Mouse (Mus musculus): Measurements from ENCODE around the gene Cxcl9.
A peak's percentile ranks its signal among the peaks of the same experiment; 100 is the strongest.
"Not testable (repeated sequence)": the region's sequence is repeated elsewhere in the genome, so short reads cannot be mapped to it uniquely, and the experiment has no call there.

The Cxcl9 gene

DNA sequence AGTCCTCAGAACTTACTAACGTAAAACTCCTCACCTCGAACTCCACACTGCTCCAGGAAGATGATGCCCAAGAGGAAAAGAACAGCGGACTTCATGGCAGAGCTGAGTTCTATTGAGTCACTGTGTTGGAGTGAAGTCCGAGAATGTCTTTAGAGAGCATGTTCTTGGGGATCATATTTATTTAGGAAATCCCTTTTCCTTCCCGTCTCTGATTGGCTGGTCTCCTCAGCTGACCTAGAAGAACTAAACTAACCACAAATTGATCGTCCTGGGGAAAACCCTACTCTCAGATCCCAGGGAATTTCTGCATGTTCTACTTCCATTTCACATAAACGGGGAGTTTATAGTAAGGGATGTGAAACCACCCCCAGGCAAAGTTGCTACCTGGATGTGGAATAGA lies at the start of gene Cxcl9:
Gene Cxcl9, minus strand, starts transcription at position 151 of the 400 bp plus-strand sequence.
- DNase-seq (ENCODE audit: low spot score) = no peak

DNA sequence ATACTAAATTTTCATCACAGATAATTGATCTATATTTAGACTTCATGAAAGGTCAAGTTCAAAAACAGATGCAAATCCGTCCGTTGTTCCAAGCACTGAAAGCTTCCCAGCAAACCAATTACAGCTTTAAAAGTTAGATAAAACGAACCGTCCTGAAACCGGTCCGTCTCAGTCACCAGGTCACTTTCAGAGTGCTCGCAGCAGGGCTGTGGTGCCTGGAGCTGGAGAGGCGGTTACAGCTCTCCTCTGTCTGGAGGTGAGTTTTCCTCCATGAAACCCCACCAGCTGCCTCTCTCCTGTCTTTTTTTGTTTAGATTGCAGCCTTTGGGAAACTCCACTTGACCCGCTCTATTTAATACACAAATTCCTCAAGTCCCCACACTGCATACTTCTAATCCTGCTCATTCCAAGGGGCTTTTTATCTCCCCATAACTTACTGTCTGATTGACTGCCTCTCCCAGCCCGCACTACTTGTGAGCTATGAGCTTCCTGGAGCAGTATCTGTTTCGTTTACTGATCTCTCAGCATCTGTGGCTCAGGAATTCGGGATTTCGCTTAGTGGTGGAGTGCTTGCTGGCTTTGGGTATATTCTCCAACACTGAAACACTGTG lies 49.0 kb upstream of the Cxcl9 start:
- no peak for DNase-seq (ENCODE audit: low spot score)

GRCm38 (mm10) chr5:92375368-92375767 lies 47.5 kb upstream of the Cxcl9 start:
- DNase-seq (ENCODE audit: low spot score) = no peak

DNA sequence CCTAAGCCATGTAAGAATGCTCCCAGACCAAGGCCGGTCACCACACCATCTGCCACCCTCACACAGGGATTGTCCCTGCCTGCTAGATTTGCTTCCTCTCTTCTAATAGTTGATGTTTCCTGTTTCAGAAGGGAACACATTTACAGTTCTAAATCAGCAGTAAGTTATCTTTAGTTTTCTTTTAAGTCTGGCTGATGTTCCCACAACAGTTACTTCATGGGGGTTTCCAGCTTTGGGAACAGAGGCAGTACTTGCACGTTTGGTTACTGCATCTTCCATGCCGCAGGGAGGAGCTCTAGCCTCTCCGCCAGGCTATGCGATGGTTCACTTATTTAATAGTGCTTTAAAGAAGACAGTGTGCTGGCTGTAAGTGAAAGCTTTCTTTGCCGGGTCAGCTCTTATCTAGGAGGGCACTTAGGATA lies 46.9 kb upstream of the Cxcl9 start:
- DNase-seq (ENCODE audit: low spot score) = no peak

DNA sequence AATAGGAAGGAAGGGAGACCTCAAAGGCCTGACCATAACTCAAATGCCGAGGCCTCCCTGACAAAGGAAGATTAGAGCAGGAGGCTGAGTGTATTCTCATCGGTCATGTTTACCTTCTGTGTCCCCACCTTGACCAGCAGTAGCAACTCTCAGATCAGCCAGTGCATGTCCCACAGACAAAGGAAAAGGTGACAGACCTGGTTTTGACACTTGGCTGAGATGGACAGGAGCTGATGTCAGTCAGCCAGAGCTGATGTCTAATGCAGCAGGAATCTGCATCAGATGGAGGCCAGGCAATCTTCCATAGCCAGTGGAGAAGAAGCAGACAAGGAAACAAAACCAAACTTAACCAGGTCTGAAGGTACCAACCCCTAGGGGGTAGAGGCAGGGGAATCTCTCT lies 44.7 kb upstream of the Cxcl9 start:
- DNase-seq (ENCODE audit: low spot score) = no peak

DNA sequence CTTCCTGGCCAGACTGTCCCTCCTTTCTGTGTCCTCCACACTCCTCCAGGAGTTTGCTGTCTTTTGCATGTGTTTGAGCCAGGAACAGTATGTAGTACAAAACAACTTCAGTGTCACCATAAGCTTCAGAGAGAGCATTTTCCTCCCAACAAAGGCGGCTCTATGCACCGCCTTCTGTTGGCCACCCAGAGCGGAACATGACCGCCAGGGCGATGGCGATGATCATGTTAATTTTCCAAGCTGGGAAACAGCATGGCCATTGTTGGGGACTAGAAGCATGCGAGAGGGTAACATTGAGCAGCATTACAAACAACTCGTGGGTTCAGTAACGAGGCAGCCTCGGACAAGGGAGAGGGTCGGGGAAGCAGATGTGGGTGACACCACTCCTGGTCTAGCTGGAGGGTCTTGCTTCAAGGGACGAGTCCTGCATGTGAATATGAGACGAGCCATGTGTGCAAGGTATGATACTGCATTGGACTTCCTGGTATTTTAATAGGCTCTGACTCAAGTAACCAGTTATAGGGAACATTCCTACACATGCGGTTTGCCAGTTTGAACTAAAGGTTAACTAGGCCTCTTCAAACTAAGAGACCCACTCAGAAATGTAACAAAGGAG lies 43.6 kb upstream of the Cxcl9 start:
- no peak for DNase-seq (ENCODE audit: low spot score)

GRCm38 (mm10) chr5:92370891-92371290 lies 43.0 kb upstream of the Cxcl9 start:
- DNase-seq (ENCODE audit: low spot score) = no peak

DNA sequence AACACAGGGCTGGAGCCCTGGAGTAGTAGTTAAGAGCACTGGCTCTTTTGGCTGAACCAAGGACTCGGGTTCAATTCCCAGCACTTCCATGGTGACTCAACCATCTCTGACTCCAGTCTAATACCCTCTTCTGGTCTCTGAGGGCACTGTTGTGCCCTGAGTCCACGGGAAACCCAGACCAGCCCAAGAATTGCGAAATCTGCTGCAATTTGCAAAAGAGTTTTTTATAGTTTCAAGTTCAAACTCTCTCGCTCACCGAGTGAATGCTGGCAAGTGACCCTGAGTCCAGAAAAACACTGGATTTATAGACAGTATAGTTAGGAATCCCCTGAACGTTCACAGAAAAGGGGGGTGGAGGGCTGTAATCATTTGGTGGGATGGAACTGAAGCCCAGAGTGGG lies 42.5 kb upstream of the Cxcl9 start:
- no peak for DNase-seq (ENCODE audit: low spot score)

- DNase-seq (ENCODE audit: low spot score) = no peak
These were observed 41.5 kb upstream of the Cxcl9 start for GRCm38 (mm10) chr5:92369151-92369994.

DNA sequence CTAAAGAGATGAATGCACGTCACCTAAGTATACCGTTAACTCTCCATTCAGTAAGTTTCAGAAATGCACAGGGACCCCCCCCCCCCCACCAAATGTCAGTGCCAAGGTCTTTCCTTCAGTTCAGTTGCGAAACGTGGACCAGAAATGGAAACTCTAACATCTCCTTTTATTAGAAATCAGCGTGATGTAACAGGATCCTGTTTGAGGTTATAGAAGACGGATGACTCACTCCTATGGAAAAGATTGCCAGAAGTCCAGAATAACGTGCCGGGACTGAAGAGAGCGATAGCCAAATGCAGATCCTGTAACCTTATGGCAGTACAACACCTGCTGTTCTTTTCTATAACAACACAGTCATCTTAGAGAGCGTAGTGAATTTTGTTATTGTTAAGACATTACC lies 40.5 kb upstream of the Cxcl9 start:
- no peak for DNase-seq (ENCODE audit: low spot score)

DNA sequence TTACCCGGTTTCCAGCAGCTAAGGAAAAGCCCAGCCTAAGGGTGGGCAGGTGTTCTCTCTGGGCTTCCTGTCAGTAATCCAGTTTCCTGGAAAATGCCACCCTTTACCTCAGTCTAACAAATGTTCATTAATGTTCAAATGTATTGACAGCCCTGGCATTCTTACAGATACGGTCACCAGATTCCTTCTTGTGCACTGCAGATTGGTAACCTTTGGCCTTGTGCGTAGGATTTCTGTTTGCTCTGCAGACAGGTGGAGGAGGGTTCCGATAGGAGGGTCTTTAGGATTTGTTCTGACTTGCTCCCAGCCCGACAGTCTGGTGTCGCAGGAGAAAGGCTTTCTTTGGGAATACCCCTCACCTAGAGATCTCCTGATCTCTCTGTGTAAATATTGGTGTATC lies 38.7 kb upstream of the Cxcl9 start:
- no peak for DNase-seq (ENCODE audit: low spot score)

DNA sequence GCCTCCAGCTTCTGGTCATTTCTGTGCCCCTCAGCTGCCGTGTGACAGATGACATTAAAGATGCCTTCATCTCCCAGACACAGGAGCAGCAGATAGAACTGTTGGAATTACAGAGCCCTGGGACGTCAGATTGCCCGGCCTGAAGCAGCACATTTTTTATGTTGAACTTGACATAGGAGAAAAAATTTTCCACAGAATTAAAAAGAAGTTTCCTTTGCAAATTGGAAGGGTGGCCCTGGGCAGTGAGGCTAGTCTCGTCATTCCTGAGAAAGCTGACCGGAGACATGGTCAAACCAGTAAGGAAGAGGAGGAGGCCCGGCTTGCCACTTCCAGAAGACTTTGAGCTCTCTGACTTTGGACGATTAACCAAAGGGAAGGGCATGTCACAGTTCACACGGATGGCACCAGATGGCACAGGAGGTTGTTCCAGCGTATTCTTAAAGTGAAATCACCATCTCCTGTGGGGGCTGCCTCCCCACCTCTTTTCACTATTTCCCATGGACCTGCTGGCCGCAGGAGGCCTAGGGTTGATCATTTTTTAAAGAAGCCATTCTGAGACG lies 37.3 kb upstream of the Cxcl9 start:
- no peak for DNase-seq (ENCODE audit: low spot score)

- no peak for DNase-seq (ENCODE audit: low spot score)
These were observed 36.1 kb upstream of the Cxcl9 start for GRCm38 (mm10) chr5:92364011-92364410.

GRCm38 (mm10) chr5:92363179-92363578 lies 35.3 kb upstream of the Cxcl9 start:
- DNase-seq (ENCODE audit: low spot score) = no peak

- no peak for DNase-seq (ENCODE audit: low spot score)
These were observed 31.0 kb upstream of the Cxcl9 start for GRCm38 (mm10) chr5:92358767-92359455.

DNA sequence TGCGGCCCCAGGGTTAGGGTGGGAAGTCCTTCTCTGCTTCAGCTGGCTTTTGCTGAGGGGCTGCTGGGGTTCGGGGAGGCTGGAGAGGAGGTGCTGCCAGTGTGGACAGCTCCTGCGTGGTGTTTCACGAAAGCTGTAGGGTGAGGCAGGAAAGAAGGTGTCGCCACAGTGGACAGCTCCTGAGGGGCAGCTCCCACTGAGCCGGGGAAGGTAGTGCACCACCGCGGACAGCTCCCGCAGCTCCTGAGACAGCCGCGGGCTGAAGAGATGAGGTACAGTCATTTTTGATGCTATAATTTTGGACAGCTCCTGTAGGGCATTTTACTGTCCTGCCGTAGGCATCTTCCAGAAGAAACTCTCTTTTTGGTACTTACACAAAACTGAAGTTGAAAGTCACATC lies 30.2 kb upstream of the Cxcl9 start:
- peak; percentile 64 for DNase-seq (ENCODE audit: low spot score)

- DNase-seq (ENCODE audit: low spot score) = no peak
These were observed 25.6 kb upstream of the Cxcl9 start for GRCm38 (mm10) chr5:92353517-92353916.

GRCm38 (mm10) chr5:92352716-92353115 lies 24.8 kb upstream of the Cxcl9 start:
- not testable (repeated sequence) for DNase-seq (ENCODE audit: low spot score)

GRCm38 (mm10) chr5:92349731-92350130 lies 21.9 kb upstream of the Cxcl9 start:
- no peak for DNase-seq (ENCODE audit: low spot score)

GRCm38 (mm10) chr5:92348794-92349413 lies 21.0 kb upstream of the Cxcl9 start, which contains the start of gene Cxcl10:
Gene Cxcl10 (minus strand): TSS chr5:92348889.
- peak; percentile 16 for DNase-seq (ENCODE audit: low spot score)

- DNase-seq (ENCODE audit: low spot score) = no peak
These were observed 17.1 kb upstream of the Cxcl9 start for GRCm38 (mm10) chr5:92345006-92345405.

DNA sequence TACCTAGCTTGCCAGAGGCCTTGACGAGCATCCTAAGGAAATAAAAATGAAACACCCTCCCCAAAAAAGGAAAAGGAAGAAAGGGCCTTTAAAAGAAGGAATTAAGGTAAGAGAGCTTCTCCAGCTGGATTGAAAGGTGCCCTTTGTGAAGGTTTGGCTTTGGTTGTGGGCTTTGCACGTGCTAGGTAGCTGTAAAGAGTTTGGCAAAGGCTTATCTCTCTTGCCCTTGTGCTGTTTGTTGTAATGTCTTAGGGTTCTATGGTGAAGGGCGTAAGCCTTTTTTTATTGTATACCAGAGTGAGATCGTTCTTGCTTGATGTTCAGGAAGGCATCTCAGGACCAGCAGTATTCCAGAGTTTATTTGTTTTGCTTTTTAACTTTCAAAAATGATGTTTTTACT lies 12.7 kb upstream of the Cxcl9 start:
- no peak for DNase-seq (ENCODE audit: low spot score)
